Mouse (Mus musculus): ENCODE measurements around the gene Rbpjl.
A peak's percentile ranks its signal among the peaks of the same experiment; 100 is the strongest.

Gene Rbpjl

GRCm38 (mm10) chr2:164445399-164446085 lies 42.6 kb downstream of the Rbpjl start:
- DNase-seq (ENCODE audit: low spot score) = no peak

DNA sequence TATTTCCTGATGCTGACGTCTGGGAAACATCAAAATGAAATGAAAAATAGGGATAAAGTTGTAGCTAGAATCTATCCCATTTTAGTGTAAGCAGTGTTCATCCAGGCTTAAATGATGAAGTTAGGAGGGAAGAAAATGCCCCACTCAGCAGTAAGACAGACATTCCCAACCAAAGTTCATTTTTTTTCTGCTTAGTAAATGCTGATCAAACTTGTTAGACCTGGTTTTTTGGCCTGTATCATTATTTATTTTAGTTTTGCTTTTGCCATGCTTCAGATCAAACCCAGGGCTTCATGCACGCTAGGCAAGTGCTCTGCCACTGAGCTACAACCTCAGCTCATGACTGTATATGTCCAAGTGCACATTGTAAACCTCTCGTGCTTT lies 43.1 kb downstream of the Rbpjl start:
- DNase-seq (ENCODE audit: low spot score) = no peak

GRCm38 (mm10) chr2:164448140-164448539 lies 45.2 kb downstream of the Rbpjl start:
- no peak for DNase-seq (ENCODE audit: low spot score)

DNA sequence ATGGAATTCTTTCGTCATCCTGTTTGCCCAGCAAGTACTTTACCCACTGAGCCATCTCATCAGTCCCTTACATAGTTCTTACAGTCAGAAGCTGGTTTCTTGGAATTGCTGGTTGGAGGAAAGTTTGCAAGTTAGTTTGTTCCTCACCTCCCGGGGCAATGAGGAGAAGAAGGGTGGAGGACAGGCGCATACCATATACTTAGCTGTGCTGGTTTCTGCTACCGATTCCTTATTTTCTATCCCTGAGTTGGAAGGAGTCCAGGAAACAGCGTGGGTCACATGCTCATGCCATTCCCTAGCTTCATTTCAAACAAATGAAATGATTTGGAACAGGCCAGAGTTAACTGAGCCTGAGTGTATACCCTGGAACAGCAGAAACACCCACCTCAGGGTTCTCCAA lies 46.0 kb downstream of the Rbpjl start:
- DNase-seq (ENCODE audit: low spot score) = no peak

GRCm38 (mm10) chr2:164449341-164450042 lies 46.6 kb downstream of the Rbpjl start:
- DNase-seq (ENCODE audit: low spot score) = no peak

DNA sequence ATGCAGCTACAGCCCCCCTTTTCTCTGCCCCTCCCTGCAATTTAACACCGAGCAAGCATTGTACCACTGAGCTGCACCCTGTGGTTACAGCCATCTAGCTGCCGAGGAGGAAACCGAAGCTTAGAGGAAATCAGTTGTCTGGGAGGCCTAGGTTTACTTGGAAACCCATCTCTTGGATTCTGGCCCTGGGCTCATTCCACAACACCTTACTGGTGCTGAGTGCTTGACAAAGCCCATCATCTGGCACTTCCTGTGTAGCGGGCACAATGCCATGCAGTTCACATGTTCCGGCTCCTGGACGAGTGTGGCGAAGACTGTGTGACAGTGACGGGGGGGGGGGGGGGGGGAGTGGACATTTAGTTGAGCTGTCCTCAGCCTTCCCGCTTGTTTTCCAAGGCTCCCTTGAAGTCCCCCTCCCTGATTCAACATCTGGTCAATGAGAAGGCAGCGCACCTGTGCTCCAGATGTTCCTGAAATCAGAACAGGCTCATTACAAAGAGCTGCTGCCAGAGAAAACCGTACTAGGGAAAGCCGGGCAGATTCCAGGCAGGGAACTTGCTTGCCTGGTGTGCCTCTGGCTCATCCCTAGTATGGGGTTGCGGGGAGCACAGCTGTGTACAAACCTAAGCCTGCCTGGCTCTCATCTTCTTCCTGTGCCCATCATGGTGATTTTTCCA lies 49.2 kb downstream of the Rbpjl start:
- no peak for DNase-seq (ENCODE audit: low spot score)

DNA sequence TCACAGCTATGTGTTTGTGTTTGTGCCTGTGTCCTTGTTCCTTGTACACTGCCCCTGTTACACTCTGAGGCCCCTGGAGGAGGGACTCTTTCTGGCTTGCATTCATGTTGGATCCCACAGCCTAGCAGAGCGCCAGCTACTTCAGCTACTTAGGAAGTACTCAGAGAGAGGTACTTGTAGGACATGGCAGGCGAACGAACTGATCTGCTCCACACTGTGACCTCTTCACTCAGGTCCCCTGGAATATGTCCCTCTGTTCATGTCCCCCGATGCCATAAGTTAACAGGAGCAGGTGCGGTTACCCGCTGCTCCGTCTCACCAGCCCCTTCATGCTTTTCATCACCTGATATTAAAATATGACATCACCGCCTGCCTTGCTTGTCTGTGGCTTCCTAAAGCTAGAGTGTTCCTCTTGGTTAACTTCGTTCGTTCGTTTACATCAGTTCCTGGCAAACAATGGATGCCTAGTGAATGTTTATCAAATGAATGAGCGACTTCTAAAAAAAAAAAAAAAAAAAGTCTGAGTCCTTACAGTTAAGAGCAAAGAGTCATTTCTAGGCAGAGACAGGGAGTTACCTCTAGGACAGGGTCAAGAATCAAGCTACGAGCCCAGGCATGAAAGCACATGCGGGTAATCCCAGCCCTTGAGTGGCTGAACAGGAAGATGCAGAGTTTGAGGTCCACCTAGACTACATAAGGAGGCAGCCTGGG lies 50.3 kb downstream of the Rbpjl start:
- DNase-seq (ENCODE audit: low spot score) = no peak

GRCm38 (mm10) chr2:164453887-164454500 lies 51.1 kb downstream of the Rbpjl start:
- no peak for DNase-seq (ENCODE audit: low spot score)

- DNase-seq (ENCODE audit: low spot score) = no peak
Measured at GRCm38 (mm10) chr2:164454846-164455245, 51.9 kb downstream of the Rbpjl start.

DNA sequence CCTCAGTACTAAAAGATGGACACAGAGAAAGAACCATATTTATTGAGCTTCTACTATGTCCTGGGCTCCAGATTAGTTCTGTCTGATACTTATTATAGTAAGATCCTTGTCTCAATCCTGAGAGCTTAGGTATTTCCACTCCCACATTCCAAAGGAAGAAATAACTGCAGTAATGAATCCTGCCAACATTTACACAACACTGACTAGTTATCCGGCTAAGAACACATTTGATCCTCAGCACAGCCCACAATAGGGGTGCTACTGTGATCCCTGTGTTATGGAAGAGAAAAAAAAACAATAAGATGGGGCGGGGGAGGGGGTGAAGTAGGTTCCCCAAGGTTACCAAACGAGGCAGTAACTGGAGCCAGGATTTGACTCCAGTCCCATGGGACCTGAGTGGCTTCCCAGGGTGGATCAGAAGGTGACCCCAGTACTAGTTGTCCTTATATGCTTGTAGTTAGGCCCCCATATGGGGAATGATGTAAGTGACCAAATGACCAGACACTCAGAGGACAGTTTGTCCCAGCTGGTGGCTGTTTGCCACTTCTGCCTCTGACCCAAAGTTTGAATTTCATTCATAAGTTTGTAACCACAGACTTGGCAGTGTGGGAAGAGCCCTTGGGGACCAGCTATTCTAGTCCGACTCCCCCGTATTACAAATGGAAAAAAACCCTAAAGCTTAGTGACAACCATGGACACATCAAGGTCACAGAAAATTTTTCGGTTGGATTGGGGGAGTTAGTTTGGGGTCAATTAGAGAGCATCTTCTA lies 52.7 kb downstream of the Rbpjl start:
- DNase-seq (ENCODE audit: low spot score) = no peak

- DNase-seq (ENCODE audit: low spot score) = no peak
Measured at GRCm38 (mm10) chr2:164456413-164456812, 53.5 kb downstream of the Rbpjl start.

DNA sequence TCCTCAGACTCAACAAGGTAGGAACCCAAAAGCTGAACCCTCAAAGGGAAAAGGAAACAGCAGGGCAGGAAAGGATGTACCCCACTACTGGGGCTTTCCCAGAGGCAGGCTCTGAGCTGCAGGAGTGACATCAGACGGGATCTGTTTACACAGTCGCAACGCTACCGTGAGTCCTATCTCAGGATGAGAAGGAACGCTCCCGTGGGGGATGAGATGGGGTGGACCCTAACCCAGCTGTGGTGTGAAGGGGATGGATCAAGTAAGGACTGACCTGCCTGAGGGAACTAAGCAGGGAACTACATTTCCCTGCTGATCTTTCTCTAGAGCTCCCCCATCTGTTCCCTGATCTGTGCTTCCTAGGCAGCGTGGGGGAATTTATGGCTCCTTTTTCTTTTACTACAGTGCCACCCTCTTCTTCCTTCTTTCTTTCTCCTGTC lies 53.9 kb downstream of the Rbpjl start, which contains the start of gene Sys1:
Gene Sys1, plus strand, starts transcription at position 101 of the 437 bp plus-strand sequence.
- DNase-seq (ENCODE audit: low spot score) = no peak

DNA sequence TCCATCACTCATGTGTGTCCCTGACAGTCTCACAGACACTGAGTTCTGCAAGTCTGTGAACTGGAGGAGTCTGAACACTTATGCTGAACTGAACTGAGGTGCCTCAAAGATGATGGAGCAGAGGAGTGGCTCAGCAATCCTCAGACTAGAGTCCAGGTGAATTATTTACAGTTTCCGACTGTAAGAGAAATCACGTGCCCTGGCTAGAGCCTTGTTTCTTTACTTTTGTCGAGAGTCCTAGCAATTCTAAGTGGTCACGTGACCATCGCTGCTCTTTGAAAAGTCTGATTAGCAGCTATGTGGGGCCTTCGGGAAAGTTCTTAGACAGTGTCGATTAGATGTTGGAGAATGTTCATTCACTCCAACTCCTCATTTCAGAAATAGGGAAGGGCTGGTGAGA lies 55.0 kb downstream of the Rbpjl start:
- no peak for DNase-seq (ENCODE audit: low spot score)

GRCm38 (mm10) chr2:164458535-164458934 lies 55.6 kb downstream of the Rbpjl start:
- DNase-seq (ENCODE audit: low spot score) = no peak

GRCm38 (mm10) chr2:164460745-164461551 lies 58.0 kb downstream of the Rbpjl start, which contains the start of gene Gm20458:
Gm20458 (plus strand) TSS chr2:164460967.
- DNase-seq (ENCODE audit: low spot score) = peak; percentile 79

All from urinary bladder, postnatal 10 days (tissue).